In the genomic region with DNA sequence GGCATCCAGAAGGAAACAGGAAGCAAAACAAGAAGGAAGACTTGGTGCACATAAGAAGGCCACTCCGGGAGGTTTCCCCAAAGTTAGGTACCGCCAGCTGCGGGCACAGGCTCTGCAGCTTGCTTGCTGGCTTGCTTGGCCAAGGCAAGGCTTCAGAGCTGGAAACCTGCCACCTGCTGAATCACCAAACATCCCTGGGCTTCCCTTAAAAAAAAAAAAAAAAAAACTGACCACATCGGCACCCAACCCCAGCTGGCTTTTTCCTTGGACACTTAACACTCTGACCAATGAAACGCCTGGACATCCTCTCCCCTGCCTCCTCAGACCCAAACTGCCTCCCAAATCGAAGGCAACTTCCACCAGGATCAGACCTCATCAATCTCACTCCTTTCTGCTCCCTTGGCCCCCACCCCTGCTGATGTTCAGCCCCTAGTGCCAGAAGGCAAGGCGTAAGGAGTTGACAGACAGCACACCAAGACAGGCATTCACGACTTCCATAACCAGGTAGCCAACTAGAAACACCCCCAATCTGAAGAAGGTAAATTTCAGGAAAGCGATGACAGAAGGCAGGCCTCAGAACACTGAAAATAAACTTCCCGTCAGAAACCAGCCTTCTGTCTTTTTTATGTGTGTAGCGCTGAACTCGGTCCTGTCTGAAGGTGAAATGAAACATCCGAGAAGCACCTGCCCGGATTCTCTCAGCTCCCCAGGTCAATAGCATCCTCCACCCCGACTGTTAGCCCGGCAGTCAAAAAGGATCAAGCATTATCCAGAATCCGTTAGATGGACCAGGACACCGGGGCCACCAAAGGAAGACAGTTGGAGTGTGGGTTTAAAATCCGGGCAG, we compare ENCODE assay signal across 8 mouse cellular contexts. TPM values are rescaled to one million over a fixed set of nuclear protein-coding genes. Genes with fewer than 3 reads are reported as not detected.
A peak's percentile ranks its signal among the peaks of the same experiment; 100 is the strongest.
DNase-seq lines count a peak whose midpoint lies in the region; ATAC-seq and TF ChIP-seq lines count a peak whose summit lies in the region.

No protein-coding gene starts in this region.

- H3K9ac ChIP-seq in hindbrain, embryonic 14.5 days = peak overlapping the region; percentile 82
- H3K9ac ChIP-seq in midbrain, embryonic 11.5 days (ENCODE audit: low read length) = peak overlapping the region; percentile 85

- TF ChIP-seq POLR2A in testis, adult 2 months (IDR thresholded peaks at IDR 0.05; ENCODE audit: control insufficient read depth, low read depth, low read length) = no peak

- peaks cover 21% of the 10 kb centered on the region for H3K4me1 ChIP-seq in hindbrain, embryonic 14.5 days (replicated peaks; ENCODE audit: control insufficient read depth, insufficient read depth, low read length)
- H3K4me1 ChIP-seq in midbrain, embryonic 11.5 days (ENCODE audit: control insufficient read depth, insufficient read depth, low read length) = peaks cover 16% of the 10 kb centered on the region
- H3K4me1 ChIP-seq in testis, adult 2 months (ENCODE audit: control insufficient read depth, insufficient read depth, low read length) = peaks cover 15% of the 10 kb centered on the region

- DNase-seq in cerebellum, adult 11 months = peak; percentile 56
- peak; percentile 89 for DNase-seq in brain, adult 2 months (ENCODE audit: low read depth, low spot score)
- DNase-seq in gastrocnemius, adult 18-20 months (ENCODE audit: low spot score) = peak; percentile 91
- peak; percentile 28 for DNase-seq in hindbrain, embryonic 14.5 days (ENCODE audit: low spot score)
- DNase-seq in left cerebral cortex, postnatal 25 days (ENCODE audit: low spot score in 2 of 2) = peak; percentile 42 to 65
- peak; percentile 87 for DNase-seq in midbrain, embryonic 11.5 days (ENCODE audit: low spot score, missing footprints)

- H3K36me3 ChIP-seq in hindbrain, embryonic 14.5 days (replicated peaks; ENCODE audit: control insufficient read depth, insufficient read depth) = no peaks in the 10 kb centered on the region
- no peaks in the 10 kb centered on the region for H3K36me3 ChIP-seq in midbrain, embryonic 11.5 days (ENCODE audit: control insufficient read depth, insufficient read depth, low read length)
- H3K36me3 ChIP-seq in testis, adult 2 months (ENCODE audit: control insufficient read depth, insufficient read depth, low read length) = no peaks in the 10 kb centered on the region; the same call in 1 of the 2 replicates

- peak overlapping the region; percentile 84 for H3K4me3 ChIP-seq in hindbrain, embryonic 14.5 days (replicated peaks; ENCODE audit: low read length)
- H3K4me3 ChIP-seq in midbrain, embryonic 11.5 days (ENCODE audit: low read depth, low read length) = peak overlapping the region; percentile 71
- H3K4me3 ChIP-seq in testis, adult 2 months (ENCODE audit: control insufficient read depth, low read depth, low read length) = peak overlapping the region; percentile 83

- TF ChIP-seq CTCF in testis, adult 2 months (IDR thresholded peaks at IDR 0.05; ENCODE audit: control insufficient read depth, insufficient read depth, insufficient replicate concordance, low read depth, low read length) = no peak

- ATAC-seq in cerebellum, adult (ENCODE audit: insufficient number of reproducible peaks, low FRiP score, low TSS enrichment) = no peak
- ATAC-seq in hindbrain, embryonic 14.5 days (ENCODE audit: low FRiP score) = no peak
- no peak for ATAC-seq in midbrain, embryonic 11.5 days (ENCODE audit: low FRiP score)

- WGBS in hindbrain, embryonic 14.5 days = 21% methylated on average over 19 of the region's 19 CpGs
- WGBS in midbrain, embryonic 11.5 days = 32% methylated on average over 19 of the region's 19 CpGs

- no peak overlapping the region for H3K27ac ChIP-seq in hindbrain, embryonic 14.5 days
- no peak overlapping the region for H3K27ac ChIP-seq in midbrain, embryonic 11.5 days (ENCODE audit: low read depth, low read length)
- peak overlapping the region; percentile 91 for H3K27ac ChIP-seq in testis, adult 2 months (ENCODE audit: control insufficient read depth, insufficient read depth, low read depth, low read length)

- H3K27me3 ChIP-seq in hindbrain, embryonic 14.5 days (ENCODE audit: control insufficient read depth, insufficient read depth, low read length) = no peaks in the 10 kb centered on the region
- no peaks in the 10 kb centered on the region for H3K27me3 ChIP-seq in midbrain, embryonic 11.5 days (ENCODE audit: control insufficient read depth, insufficient read depth, low read length)
- H3K27me3 ChIP-seq in testis, adult 2 months (ENCODE audit: control insufficient read depth, insufficient read depth, low read length) = no peaks in the 10 kb centered on the region

- intact Hi-C loops in left cerebral cortex, postnatal 25 days (cut with DNase I) = loop anchor here (5.0 kb wide), 2 partner anchors 44 to 64 kb away; no protein-coding TSS in a partner anchor

- no peaks in the 10 kb centered on the region for H3K9me3 ChIP-seq in hindbrain, embryonic 14.5 days (ENCODE audit: control insufficient read depth, low read length)
- peaks cover 3% of the 10 kb centered on the region; the same call in 1 of the 2 replicates for H3K9me3 ChIP-seq in midbrain, embryonic 11.5 days (ENCODE audit: control insufficient read depth, low read length)

- peak overlapping the region; percentile 87 for H3K4me2 ChIP-seq in hindbrain, embryonic 14.5 days (replicated peaks)
- H3K4me2 ChIP-seq in midbrain, embryonic 11.5 days = peak overlapping the region; percentile 97

RNA-seq across cellular contexts. Expression of gene Sgms1, which starts 2.7 kb away (rescaled TPM):
- total RNA-seq in gastrocnemius, adult 18-20 months (2021) = 10 to 100 TPM; 55.6 to 56.4 TPM
- 18.4 and 19.2 TPM in 2 replicates for polyA plus RNA-seq in hindbrain, embryonic 14.5 days (2014; fragmentation: Nextera tagmentation; extraction: Ambion mirVana)
- total RNA-seq in left cerebral cortex, postnatal 25 days (2021) = 10 to 100 TPM; 44.2 to 53.5 TPM
- 10.1 and 10.4 TPM in 2 replicates for polyA plus RNA-seq in midbrain, embryonic 11.5 days (2014; fragmentation: Nextera tagmentation; extraction: Ambion mirVana)
- 239 and 243 TPM in 2 replicates for polyA plus RNA-seq in testis, adult 2 months (2012; rRNA removed)

Comparison
In these comparisons a context has a peak if more than half of its experiments do, and no peak if none do; other contexts are left out.
1. DNase-seq: peak in every context shown above with its lines; median percentile 91 in gastrocnemius, adult 18-20 months; 89 in brain, adult 2 months; 87 in midbrain, embryonic 11.5 days; 56 in cerebellum, adult 11 months; 54 in left cerebral cortex, postnatal 25 days; 28 in hindbrain, embryonic 14.5 days.
2. RNA of gene Sgms1, which starts 2.7 kb away (polyA plus RNA-seq): 239 to 243 TPM in testis, adult 2 months; 18.4 to 19.2 TPM in hindbrain, embryonic 14.5 days and 10.1 to 10.4 TPM in midbrain, embryonic 11.5 days; every median in the first group is over 10 times any median in the second.
3. Peak in every context shown above with its lines, with median percentiles within 50 percentile points of each other: H3K4me3 ChIP-seq.